Mouse (Mus musculus) cerebellum, adult 8-10 months (tissue): Measurements from ENCODE around the gene Retreg1.
A peak's percentile ranks its signal among the peaks of the same experiment; 100 is the strongest.

ENCODE experiments used
- DNase-seq: peaks from one replicate; pipeline ENCODE4 v3.0.0; 2022

Gene Retreg1

GRCm38 (mm10) chr15:25843086-25843991 is at the start of gene Retreg1:
Gene Retreg1 (plus strand): TSS chr15:25843180.
- peak; percentile 70 for DNase-seq

GRCm38 (mm10) chr15:25794123-25794522 is 48.9 kb upstream of the Retreg1 start:
- DNase-seq: no peak

- DNase-seq: no peak
These were observed 47.5 kb upstream of the Retreg1 start for GRCm38 (mm10) chr15:25795496-25795895.

- DNase-seq: no peak
These were observed 46.6 kb upstream of the Retreg1 start for GRCm38 (mm10) chr15:25796353-25796752.

GRCm38 (mm10) chr15:25797179-25797578 is 45.8 kb upstream of the Retreg1 start:
- DNase-seq: no peak

- no peak for DNase-seq
These were observed 45.1 kb upstream of the Retreg1 start for GRCm38 (mm10) chr15:25797888-25798287.

- DNase-seq: no peak
These were observed 41.3 kb upstream of the Retreg1 start for GRCm38 (mm10) chr15:25801726-25802125.

- DNase-seq: no peak
These were observed 40.8 kb upstream of the Retreg1 start for GRCm38 (mm10) chr15:25802194-25802593.

GRCm38 (mm10) chr15:25803111-25803510 is 39.9 kb upstream of the Retreg1 start:
- DNase-seq: no peak

GRCm38 (mm10) chr15:25805336-25806110 is 37.5 kb upstream of the Retreg1 start:
- peak; percentile 73 for DNase-seq

GRCm38 (mm10) chr15:25806363-25806762 is 36.6 kb upstream of the Retreg1 start:
- no peak for DNase-seq

- DNase-seq: no peak
These were observed 36.1 kb upstream of the Retreg1 start for GRCm38 (mm10) chr15:25806878-25807277.

- no peak for DNase-seq
These were observed 34.1 kb upstream of the Retreg1 start for GRCm38 (mm10) chr15:25808677-25809460.

GRCm38 (mm10) chr15:25809669-25810068 is 33.3 kb upstream of the Retreg1 start:
- no peak for DNase-seq

- no peak for DNase-seq
These were observed 31.1 kb upstream of the Retreg1 start for GRCm38 (mm10) chr15:25811834-25812250.

- DNase-seq: no peak
These were observed 30.5 kb upstream of the Retreg1 start for GRCm38 (mm10) chr15:25812479-25812878.

- DNase-seq: no peak
These were observed 28.4 kb upstream of the Retreg1 start for GRCm38 (mm10) chr15:25814535-25814934.

- DNase-seq: no peak
These were observed 25.8 kb upstream of the Retreg1 start for GRCm38 (mm10) chr15:25817191-25817590.

- DNase-seq: no peak
These were observed 21.0 kb upstream of the Retreg1 start for GRCm38 (mm10) chr15:25821981-25822380.

- DNase-seq: no peak
These were observed 20.3 kb upstream of the Retreg1 start for GRCm38 (mm10) chr15:25822656-25823055.

GRCm38 (mm10) chr15:25826531-25826961 is 16.4 kb upstream of the Retreg1 start:
- DNase-seq: no peak

- no peak for DNase-seq
These were observed 14.5 kb upstream of the Retreg1 start for GRCm38 (mm10) chr15:25828464-25828863.

GRCm38 (mm10) chr15:25830426-25830825 is 12.6 kb upstream of the Retreg1 start:
- DNase-seq: no peak
